Mouse (Mus musculus): ENCODE data around the gene Tspan9. TPM values are rescaled to one million over a fixed set of nuclear protein-coding genes. Genes with fewer than 3 reads are reported as not detected.
A peak's percentile ranks its signal among the peaks of the same experiment; 100 is the strongest.

The Tspan9 gene
- polyA plus RNA-seq, 1 experiment from 2014 or later, result 68.2 TPM

DNA sequence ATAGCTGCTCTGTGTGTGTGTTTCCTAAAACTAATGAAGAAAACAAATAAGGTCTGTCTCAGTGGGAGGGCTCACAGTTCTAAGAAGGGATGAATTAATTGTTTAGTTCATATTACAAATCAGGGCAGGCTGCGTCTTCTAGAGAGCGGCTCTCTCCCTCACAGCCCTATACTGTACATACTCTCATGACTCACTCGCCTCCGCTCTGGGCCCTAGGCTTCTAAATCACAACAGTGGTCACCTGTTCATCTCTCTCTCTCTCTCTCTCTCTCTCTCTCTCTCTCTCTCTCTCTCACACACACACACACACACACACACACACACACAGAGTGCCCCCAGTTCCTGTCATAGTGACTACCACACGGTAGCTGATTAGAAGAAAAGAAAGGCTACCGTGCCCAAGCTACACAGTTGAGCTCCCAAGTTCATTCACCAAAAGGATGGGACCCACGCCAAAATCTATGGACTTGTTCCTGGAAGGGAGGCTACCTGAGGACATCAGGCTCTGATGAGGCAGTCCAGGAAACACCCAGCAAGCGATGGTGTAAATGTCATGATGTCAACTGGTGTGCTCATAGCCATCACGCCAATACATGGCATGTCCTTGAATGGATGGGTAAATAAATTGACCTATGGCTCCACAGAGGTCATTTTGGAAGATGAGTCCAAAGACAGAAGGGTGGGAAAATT lies 104.2 kb downstream of the Tspan9 start:
- no peak for ATAC-seq (ENCODE audit: insufficient number of reproducible peaks, low FRiP score, low TSS enrichment, low read depth)
- Histone ChIP-seq H3K4me2 (ENCODE audit: low read depth, severe bottlenecking) (no peak overlapping the region), H3K4me3 (ENCODE audit: low read depth, low read length) (no peak overlapping the region), H3K9ac (ENCODE audit: low read length) (no peak overlapping the region), H3K27ac (replicated peaks; ENCODE audit: low read depth, low read length) (no peak overlapping the region), H3K27me3 (ENCODE audit: control insufficient read depth, insufficient read depth, low read length) (no peaks in the 10 kb centered on the region), H3K36me3 (ENCODE audit: control insufficient read depth, insufficient read depth, low read length) (no peaks in the 10 kb centered on the region), H3K9me3 (ENCODE audit: control insufficient read depth, low read length) (no peaks in the 10 kb centered on the region), H3K4me1 (ENCODE audit: control insufficient read depth, insufficient read depth, low read length) (peaks cover 30% of the 10 kb centered on the region)
- no peak for DNase-seq (ENCODE audit: low spot score)
- WGBS, result 83% methylated on average over 9 of the region's 9 CpGs

DNA sequence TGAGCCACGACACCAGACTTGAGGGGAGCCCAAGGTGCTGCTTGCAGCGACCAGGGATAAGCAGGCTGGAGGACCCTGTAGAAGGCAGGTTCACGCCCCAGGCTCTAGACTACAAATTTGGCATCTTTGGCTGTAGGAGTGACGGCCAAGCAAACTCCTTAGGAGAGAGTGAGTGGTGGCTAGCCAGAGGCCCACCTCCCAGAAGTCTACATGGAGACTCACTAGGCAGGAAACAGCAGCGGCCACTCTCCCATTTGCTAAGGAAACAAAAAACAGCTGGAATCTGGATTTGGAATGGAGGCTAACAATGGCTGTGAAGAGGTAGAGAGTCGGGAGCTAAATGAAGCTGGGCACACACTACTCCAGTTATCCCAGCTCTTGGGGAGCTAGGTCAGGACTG lies 104.8 kb downstream of the Tspan9 start:
- Histone ChIP-seq H3K27me3 (ENCODE audit: control insufficient read depth, insufficient read depth, low read length) (peaks cover under 1% of the 10 kb centered on the region; the same call in 1 of the 2 replicates), H3K9me3 (ENCODE audit: control insufficient read depth, low read length) (no peaks in the 10 kb centered on the region), H3K4me2 (ENCODE audit: low read depth, severe bottlenecking) (no peak overlapping the region), H3K36me3 (ENCODE audit: control insufficient read depth, insufficient read depth, low read length) (no peaks in the 10 kb centered on the region), H3K27ac (replicated peaks; ENCODE audit: low read depth, low read length) (0 out of 2 replicates have a peak overlapping the region, but pooled peaks have one; percentile 30), H3K9ac (ENCODE audit: low read length) (0 out of 2 replicates have a peak overlapping the region, but pooled peaks have one; percentile 7), H3K4me1 (ENCODE audit: control insufficient read depth, insufficient read depth, low read length) (peaks cover 36% of the 10 kb centered on the region), H3K4me3 (ENCODE audit: low read depth, low read length) (no peak overlapping the region)
- whole genome bisulfite sequencing, result 42% methylated on average over 6 of the region's 6 CpGs
- DNase-seq (ENCODE audit: low spot score) (peak; percentile 51), ATAC-seq (ENCODE audit: insufficient number of reproducible peaks, low FRiP score, low TSS enrichment, low read depth) (no peak; the same call in 1 of the 2 replicates)

GRCm38 (mm10) chr6:128036597-128036996 lies 106.8 kb downstream of the Tspan9 start:
- WGBS, result 80% methylated on average over 9 of the region's 9 CpGs
- Histone ChIP-seq H3K4me1 (ENCODE audit: control insufficient read depth, insufficient read depth, low read length) (peaks cover 40% of the 10 kb centered on the region), H3K4me3 (ENCODE audit: low read depth, low read length) (no peak overlapping the region), H3K9me3 (ENCODE audit: control insufficient read depth, low read length) (no peaks in the 10 kb centered on the region), H3K9ac (ENCODE audit: low read length) (no peak overlapping the region), H3K27ac (replicated peaks; ENCODE audit: low read depth, low read length) (no peak overlapping the region), H3K4me2 (ENCODE audit: low read depth, severe bottlenecking) (no peak overlapping the region), H3K36me3 (ENCODE audit: control insufficient read depth, insufficient read depth, low read length) (no peaks in the 10 kb centered on the region), H3K27me3 (ENCODE audit: control insufficient read depth, insufficient read depth, low read length) (peaks cover 4% of the 10 kb centered on the region; the same call in 1 of the 2 replicates)
- ATAC-seq (ENCODE audit: insufficient number of reproducible peaks, low FRiP score, low TSS enrichment, low read depth) (no peak), DNase-seq (ENCODE audit: low spot score) (no peak)

DNA sequence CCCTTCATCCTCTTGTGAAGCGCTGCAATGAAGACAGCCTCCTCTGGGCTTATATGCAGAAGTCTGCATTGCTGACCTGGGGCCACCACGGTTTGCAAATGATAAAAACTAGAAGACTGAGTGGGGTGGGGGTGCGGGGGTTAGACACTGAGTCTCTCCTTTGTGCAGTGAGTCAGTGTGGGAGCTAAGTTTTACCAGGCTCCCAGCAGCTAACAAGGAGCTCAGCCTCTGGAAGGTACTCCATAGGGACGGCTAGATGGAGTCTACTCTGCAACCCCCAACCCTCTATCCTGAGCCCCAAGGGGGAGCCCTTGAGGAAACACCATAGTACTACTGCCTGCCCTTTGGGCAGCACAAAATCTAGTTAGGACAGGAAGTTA lies 107.5 kb downstream of the Tspan9 start:
- WGBS, result 10% methylated on average over 4 of the region's 4 CpGs
- H3K4me2 ChIP-seq (ENCODE audit: low read depth, severe bottlenecking), result peak overlapping the region; percentile 100
- H3K36me3 ChIP-seq (ENCODE audit: control insufficient read depth, insufficient read depth, low read length), result no peaks in the 10 kb centered on the region
- H3K9ac ChIP-seq (ENCODE audit: low read length), result peak overlapping the region; percentile 45; the same call in 1 of the 2 replicates
- peak; percentile 55 for DNase-seq (ENCODE audit: low spot score)
- peak overlapping the region; percentile 51 for H3K4me3 ChIP-seq (ENCODE audit: low read depth, low read length)
- peaks cover 4% of the 10 kb centered on the region; the same call in 1 of the 2 replicates for H3K27me3 ChIP-seq (ENCODE audit: control insufficient read depth, insufficient read depth, low read length)
- peak overlapping the region; percentile 75; the same call in 1 of the 2 replicates for H3K27ac ChIP-seq (replicated peaks; ENCODE audit: low read depth, low read length)
- no peaks in the 10 kb centered on the region for H3K9me3 ChIP-seq (ENCODE audit: control insufficient read depth, low read length)
- H3K4me1 ChIP-seq (ENCODE audit: control insufficient read depth, insufficient read depth, low read length), result peaks cover 40% of the 10 kb centered on the region
- ATAC-seq (ENCODE audit: insufficient number of reproducible peaks, low FRiP score, low TSS enrichment, low read depth), result no peak

DNA sequence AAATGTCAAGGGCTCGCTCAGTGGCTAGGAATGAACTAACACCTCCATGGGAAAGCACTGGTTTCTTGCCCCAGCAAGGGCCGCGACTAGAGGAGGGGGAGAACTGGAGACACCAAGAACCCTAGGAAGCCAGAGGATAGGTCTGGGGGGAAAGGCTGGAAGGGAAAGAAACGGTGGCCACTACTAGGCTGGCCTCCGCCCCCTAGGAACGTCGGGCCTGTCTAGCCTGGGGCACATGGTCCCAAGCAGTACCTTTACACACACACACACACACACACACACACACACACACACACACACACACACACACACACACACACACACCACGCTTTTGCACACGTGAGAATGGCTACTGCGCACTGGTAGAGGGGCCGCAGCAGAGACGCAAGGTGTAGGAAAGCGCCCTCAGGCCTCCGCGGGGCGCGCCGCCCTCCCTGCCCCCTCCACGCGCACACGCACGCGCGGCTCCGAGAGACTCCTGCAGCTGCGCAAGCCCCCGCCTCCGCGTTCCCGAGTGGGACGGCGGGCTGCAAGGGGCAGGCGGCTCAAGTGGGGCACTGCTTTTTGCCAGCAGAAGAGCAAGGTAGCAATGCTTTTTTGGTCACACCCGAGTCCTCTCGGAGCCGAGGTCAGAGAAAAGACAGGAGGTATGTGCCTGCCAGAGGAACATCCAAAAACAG lies 108.0 kb downstream of the Tspan9 start:
- Histone ChIP-seq H3K4me1 (ENCODE audit: control insufficient read depth, insufficient read depth, low read length) (peaks cover 40% of the 10 kb centered on the region), H3K9me3 (ENCODE audit: control insufficient read depth, low read length) (no peaks in the 10 kb centered on the region), H3K9ac (ENCODE audit: low read length) (peak overlapping the region; percentile 45; the same call in 1 of the 2 replicates), H3K36me3 (ENCODE audit: control insufficient read depth, insufficient read depth, low read length) (no peaks in the 10 kb centered on the region), H3K27ac (replicated peaks; ENCODE audit: low read depth, low read length) (peak overlapping the region; percentile 75; the same call in 1 of the 2 replicates), H3K4me2 (ENCODE audit: low read depth, severe bottlenecking) (peak overlapping the region; percentile 100), H3K27me3 (ENCODE audit: control insufficient read depth, insufficient read depth, low read length) (peaks cover 4% of the 10 kb centered on the region; the same call in 1 of the 2 replicates), H3K4me3 (ENCODE audit: low read depth, low read length) (peak overlapping the region; percentile 51)
- ATAC-seq (ENCODE audit: insufficient number of reproducible peaks, low FRiP score, low TSS enrichment, low read depth), result peak; percentile 46
- peak; percentile 55 for DNase-seq (ENCODE audit: low spot score)
- 1% methylated on average over 27 of the region's 36 CpGs for WGBS

DNA sequence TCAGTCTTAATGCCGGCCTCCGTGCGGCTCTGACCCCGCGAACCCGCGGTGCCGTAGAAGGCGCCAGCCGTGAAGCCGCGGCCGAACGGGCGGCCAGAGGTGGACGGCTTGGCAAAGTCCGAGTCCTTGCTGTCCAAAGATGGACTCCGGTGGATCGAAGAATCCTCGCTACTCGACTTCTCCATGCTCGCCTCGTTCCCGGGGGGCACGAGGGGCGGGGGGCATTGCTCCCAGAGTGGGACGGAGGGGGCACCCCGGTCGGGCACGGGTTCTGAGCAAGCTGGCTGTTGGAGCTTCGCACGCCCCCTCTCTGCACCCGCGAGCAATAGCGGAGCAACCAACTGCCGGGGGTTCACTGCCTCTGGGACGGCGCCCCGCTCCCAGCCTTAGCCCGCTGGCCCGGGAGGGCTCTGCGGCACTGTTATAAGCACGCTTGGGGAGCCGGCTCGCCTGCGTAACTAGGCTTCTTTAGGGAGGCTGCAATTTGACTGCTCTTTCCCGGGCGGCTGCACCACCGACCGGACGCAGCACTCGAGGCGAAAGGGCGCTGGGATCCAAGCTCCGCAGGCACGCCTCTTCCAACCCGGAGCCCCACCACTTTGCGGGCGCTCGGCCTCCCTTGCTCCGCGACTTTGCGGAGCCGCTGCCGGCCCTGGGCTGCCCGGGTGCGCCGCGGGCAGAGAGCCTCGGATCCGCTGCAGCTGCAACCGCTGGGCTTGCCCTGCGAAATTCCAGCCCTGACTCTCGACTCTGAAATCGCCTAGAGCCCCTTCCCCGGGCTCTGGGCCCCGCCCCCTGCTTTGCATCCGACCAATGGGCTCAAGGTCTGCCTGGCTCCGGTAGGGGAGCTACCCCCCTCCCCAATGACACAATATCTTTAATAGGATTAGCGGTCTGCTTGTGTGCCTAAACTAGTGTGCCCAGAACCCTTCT lies 108.8 kb downstream of the Tspan9 start:
- H3K4me1 ChIP-seq (ENCODE audit: control insufficient read depth, insufficient read depth, low read length), result peaks cover 40% of the 10 kb centered on the region
- H3K27me3 ChIP-seq (ENCODE audit: control insufficient read depth, insufficient read depth, low read length), result peaks cover 4% of the 10 kb centered on the region; the same call in 1 of the 2 replicates
- peak overlapping the region; percentile 58 for H3K9ac ChIP-seq (ENCODE audit: low read length)
- WGBS, result under 1% methylated on average over 80 of the region's 80 CpGs
- H3K9me3 ChIP-seq (ENCODE audit: control insufficient read depth, low read length), result no peaks in the 10 kb centered on the region
- peak overlapping the region; percentile 100 for H3K4me2 ChIP-seq (ENCODE audit: low read depth, severe bottlenecking)
- peak overlapping the region; percentile 75; the same call in 1 of the 2 replicates for H3K27ac ChIP-seq (replicated peaks; ENCODE audit: low read depth, low read length)
- H3K4me3 ChIP-seq (ENCODE audit: low read depth, low read length), result peak overlapping the region; percentile 51
- DNase-seq (ENCODE audit: low spot score), result peak; percentile 90
- ATAC-seq (ENCODE audit: insufficient number of reproducible peaks, low FRiP score, low TSS enrichment, low read depth), result peak; percentile 86
- H3K36me3 ChIP-seq (ENCODE audit: control insufficient read depth, insufficient read depth, low read length), result no peaks in the 10 kb centered on the region

DNA sequence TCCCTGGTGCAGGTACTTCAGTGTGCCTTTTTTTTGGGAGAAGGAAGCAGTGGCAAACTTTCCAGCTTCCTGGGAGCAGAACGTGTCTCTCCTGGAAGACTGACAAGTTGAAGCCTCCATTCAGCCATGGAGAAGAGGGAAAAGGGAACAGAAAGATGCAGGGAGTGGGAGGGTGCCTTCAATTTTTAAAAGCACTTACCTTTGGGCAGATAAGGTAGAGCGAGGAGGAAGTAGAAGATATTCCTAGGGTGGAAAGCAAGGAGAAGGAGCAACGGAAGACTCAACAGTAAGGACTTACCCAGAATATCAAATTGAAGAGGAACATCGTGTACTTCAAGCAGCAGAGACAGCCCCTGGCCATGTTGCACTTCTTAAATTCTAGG lies 109.5 kb downstream of the Tspan9 start:
- H3K36me3 ChIP-seq (ENCODE audit: control insufficient read depth, insufficient read depth, low read length), result no peaks in the 10 kb centered on the region
- H3K27me3 ChIP-seq (ENCODE audit: control insufficient read depth, insufficient read depth, low read length), result peaks cover 4% of the 10 kb centered on the region; the same call in 1 of the 2 replicates
- H3K9me3 ChIP-seq (ENCODE audit: control insufficient read depth, low read length), result no peaks in the 10 kb centered on the region
- H3K4me1 ChIP-seq (ENCODE audit: control insufficient read depth, insufficient read depth, low read length), result peaks cover 42% of the 10 kb centered on the region
- WGBS, result 10% methylated on average over 4 of the region's 4 CpGs
- H3K4me3 ChIP-seq (ENCODE audit: low read depth, low read length), result peak overlapping the region; percentile 51
- ATAC-seq (ENCODE audit: insufficient number of reproducible peaks, low FRiP score, low TSS enrichment, low read depth) (no peak), DNase-seq (ENCODE audit: low spot score) (no peak)
- peak overlapping the region; percentile 17; the same call in 1 of the 2 replicates for H3K9ac ChIP-seq (ENCODE audit: low read length)
- H3K4me2 ChIP-seq (ENCODE audit: low read depth, severe bottlenecking), result peak overlapping the region; percentile 100
- H3K27ac ChIP-seq (replicated peaks; ENCODE audit: low read depth, low read length), result no peak overlapping the region

Data from limb, embryonic 11.5 days (tissue).